Mouse (Mus musculus): Measurements from ENCODE around the gene Pgm3. TPM values are rescaled to one million over a fixed set of nuclear protein-coding genes. Genes with fewer than 3 reads are reported as not detected.
"Not testable (repeated sequence)": the region's sequence is repeated elsewhere in the genome, so short reads cannot be mapped to it uniquely, and the experiment has no call there.

Gene Pgm3
- 1 to 10 TPM; 5.7 to 6.4 TPM for total RNA-seq (2021)
- long read RNA-seq, experiment 1, transcript Pgm3-201 (13 exons, 2,666 nt): major isoform, 5 of 6 reads
- long read RNA-seq, experiment 1, partial matches to known transcripts: 0 of 6 reads
- long read RNA-seq, experiment 1, other reads (novel, unspliced or antisense): 1 of 6 reads
- long read RNA-seq, experiment 2, transcript Pgm3-201 (13 exons, 2,666 nt): major isoform, 5 of 5 reads
- long read RNA-seq, experiment 2, partial matches to known transcripts: 0 of 5 reads
- long read RNA-seq, experiment 2, other reads (novel, unspliced or antisense): 0 of 5 reads

- DNase-seq: peak; percentile 98
- intact Hi-C loops (cut with DNase I; ENCODE audit: low total_unique reads): no loop called here
Observed at GRCm38 (mm10) chr9:86571540-86572135, at the start of gene Pgm3, which contains the start of gene Rwdd2a. Gene Pgm3, minus strand, starts transcription at chr9:86571842. Gene Rwdd2a, plus strand, starts transcription at chr9:86571991.

GRCm38 (mm10) chr9:86619341-86620139, 47.9 kb upstream of the Pgm3 start:
- no peak for DNase-seq
- intact Hi-C loops (cut with DNase I; ENCODE audit: low total_unique reads): no loop called here

- intact Hi-C loops (cut with DNase I; ENCODE audit: low total_unique reads): no loop called here
- no peak for DNase-seq
Observed at GRCm38 (mm10) chr9:86617837-86618492, 46.3 kb upstream of the Pgm3 start.

- DNase-seq: no peak
- intact Hi-C loops (cut with DNase I; ENCODE audit: low total_unique reads): no loop called here
Observed at GRCm38 (mm10) chr9:86615765-86616164, 44.1 kb upstream of the Pgm3 start.

GRCm38 (mm10) chr9:86612091-86612490, 40.4 kb upstream of the Pgm3 start:
- DNase-seq: no peak
- intact Hi-C loops (cut with DNase I; ENCODE audit: low total_unique reads): no loop called here

GRCm38 (mm10) chr9:86605776-86606175, 34.1 kb upstream of the Pgm3 start:
- intact Hi-C loops (cut with DNase I; ENCODE audit: low total_unique reads): no loop called here
- DNase-seq: no peak

- intact Hi-C loops (cut with DNase I; ENCODE audit: low total_unique reads): loop anchor here (10.0 kb wide), 1 partner anchor 195 kb away; no protein-coding TSS in a partner anchor
- DNase-seq: no peak
Observed at GRCm38 (mm10) chr9:86599723-86600303, 28.2 kb upstream of the Pgm3 start.

- intact Hi-C loops (cut with DNase I; ENCODE audit: low total_unique reads): loop anchor here (10.0 kb wide), 1 partner anchor 198 kb away; no protein-coding TSS in a partner anchor
- not testable (repeated sequence) for DNase-seq
Observed at GRCm38 (mm10) chr9:86596983-86597382, 25.3 kb upstream of the Pgm3 start.

- intact Hi-C loops (cut with DNase I; ENCODE audit: low total_unique reads): loop anchor here (5.0 to 10.0 kb wide), 2 partner anchors 153 to 200 kb away; no protein-coding TSS in a partner anchor
- DNase-seq: not testable (repeated sequence)
Observed at GRCm38 (mm10) chr9:86594357-86594767, 22.7 kb upstream of the Pgm3 start.

- intact Hi-C loops (cut with DNase I; ENCODE audit: low total_unique reads): loop anchor here (5.0 to 10.0 kb wide), 2 partner anchors 154 to 202 kb away; no protein-coding TSS in a partner anchor
- no peak for DNase-seq
Observed at GRCm38 (mm10) chr9:86592676-86593668, 21.3 kb upstream of the Pgm3 start.

- DNase-seq: no peak
- intact Hi-C loops (cut with DNase I; ENCODE audit: low total_unique reads): no loop called here
Observed at GRCm38 (mm10) chr9:86587019-86587795, 15.6 kb upstream of the Pgm3 start.

- peak; percentile 62 for DNase-seq
- intact Hi-C loops (cut with DNase I; ENCODE audit: low total_unique reads): no loop called here
Observed at GRCm38 (mm10) chr9:86583740-86584139, 12.1 kb upstream of the Pgm3 start.

- no peak for DNase-seq
- intact Hi-C loops (cut with DNase I; ENCODE audit: low total_unique reads): loop anchor here (5.0 kb wide), 1 partner anchor 112 kb away; the partner anchor contains the start of gene Dop1a
Observed at GRCm38 (mm10) chr9:86579657-86580056, 8.0 kb upstream of the Pgm3 start.

- intact Hi-C loops (cut with DNase I; ENCODE audit: low total_unique reads): loop anchor here (5.0 kb wide), 1 partner anchor 108 kb away; the partner anchor contains the start of gene Dop1a
- DNase-seq: no peak
Observed at GRCm38 (mm10) chr9:86575178-86575577, 3.5 kb upstream of the Pgm3 start.

- intact Hi-C loops (cut with DNase I; ENCODE audit: low total_unique reads): no loop called here
- DNase-seq: no peak
Observed at GRCm38 (mm10) chr9:86573616-86574303, 2.1 kb upstream of the Pgm3 start.

GRCm38 (mm10) chr9:86572636-86573291, 1.1 kb upstream of the Pgm3 start:
- intact Hi-C loops (cut with DNase I; ENCODE audit: low total_unique reads): no loop called here
- peak; percentile 71 for DNase-seq
